Mouse (Mus musculus) liver, embryonic 13.5 days (tissue): ENCODE data around the gene Pdlim7. TPM values are rescaled to one million over a fixed set of nuclear protein-coding genes. Genes with fewer than 3 reads are reported as not detected.

ENCODE experiments used
- ATAC-seq: fragments of 200-750 bp; cut with Nextera tagmentation; 2 replicates; pipeline ENCODE4 v1.8.0; 2017; ENCODE audit warnings: low read depth, mild to moderate bottlenecking, moderate number of reproducible peaks, moderate library complexity
- DNase-seq: peaks from one replicate; pipeline ENCODE4 v3.0.0; 2022
- H3K27ac ChIP-seq: fragments of 300-500 bp; sonication (generic); 2 replicates; pipeline ENCODE4 v1.5.1; 2015; ENCODE audit warnings: moderate library complexity, mild to moderate bottlenecking, inconsistent platforms
- H3K27me3 ChIP-seq: fragments of 300-500 bp; sonication (generic); 2 replicates; pipeline ENCODE4 v1.6.1; 2015; ENCODE audit warnings: mild to moderate bottlenecking, inconsistent platforms
- H3K36me3 ChIP-seq: fragments of 300-500 bp; sonication (generic); 2 replicates; pipeline ENCODE4 v1.6.1; 2015; ENCODE audit warnings: mild to moderate bottlenecking, inconsistent platforms
- H3K4me1 ChIP-seq: fragments of 300-500 bp; sonication (generic); replicated peaks from 2 replicates; pipeline ENCODE4 v1.6.1; 2015; ENCODE audit warnings: inconsistent platforms
- H3K4me2 ChIP-seq: fragments of 300-500 bp; sonication (generic); 2 replicates; pipeline ENCODE4 v1.6.1; 2015; ENCODE audit warnings: inconsistent platforms, mild to moderate bottlenecking, moderate library complexity
- H3K4me3 ChIP-seq: fragments of 300-500 bp; sonication (generic); replicated peaks from 2 replicates; pipeline ENCODE4 v1.5.1; 2015; ENCODE audit warnings: mild to moderate bottlenecking, inconsistent platforms
- H3K9ac ChIP-seq: fragments of 300-500 bp; sonication (generic); 2 replicates; pipeline ENCODE4 v1.6.1; 2015; ENCODE audit warnings: mild to moderate bottlenecking, inconsistent platforms
- H3K9me3 ChIP-seq: fragments of 300-500 bp; sonication (generic); replicated peaks from 2 replicates; pipeline ENCODE4 v1.6.1; 2016; ENCODE audit warnings: inconsistent platforms
- WGBS: fragments of 180-500 bp; shearing (Covaris S2); methylation state at CpG from one replicate; pipeline ENCODE4 v1.1.7; 2015; ENCODE audit not compliant: insufficient replicate concordance; 5-methylcytosine and 5-hydroxymethylcytosine counted together
- polyA plus RNA-seq: library from polyadenylated mRNA; unstranded; fragments of >200 nt; fragmentation: Nextera tagmentation; extraction: Ambion mirVana; gene quantifications from 2 replicates; pipeline ENCODE4 v1.2.1, GENCODE M21; 2015

The Pdlim7 gene
- polyA plus RNA-seq, 1 experiment from 2014 or later = 28.8 TPM

DNA sequence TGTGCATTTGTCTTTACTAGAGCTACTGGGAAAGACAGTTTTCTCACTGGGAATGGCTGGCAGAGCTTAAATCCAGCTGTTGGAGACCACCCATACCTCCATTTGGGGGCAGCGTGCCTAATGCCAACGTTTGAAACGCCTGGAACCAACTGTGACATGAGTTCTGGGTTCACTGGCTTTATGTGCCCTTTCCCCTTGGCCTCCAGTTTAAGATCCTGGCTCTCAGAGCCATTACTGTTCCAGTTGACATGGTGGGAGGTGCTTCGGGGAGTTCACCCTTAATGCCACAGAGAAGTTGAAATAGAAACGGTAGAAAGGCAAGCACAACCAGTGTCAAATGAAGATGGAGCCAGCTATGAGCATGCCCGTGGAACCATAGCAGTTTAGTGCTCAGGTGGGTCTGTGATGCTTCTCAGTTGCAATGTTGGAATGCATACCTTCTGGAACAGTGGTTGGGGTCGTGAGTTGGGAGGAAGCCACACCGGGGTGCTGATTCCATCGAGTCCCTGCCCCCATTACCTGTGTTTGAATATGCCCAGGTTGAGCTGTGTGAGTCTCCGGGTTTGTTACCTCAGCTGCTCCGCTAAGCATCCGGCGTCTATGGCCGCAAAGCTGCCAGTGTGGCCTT, 50.0 kb downstream of the Pdlim7 start:
- peak overlapping the region; percentile 75 for H3K4me2 ChIP-seq
- peaks cover 63% of the 10 kb centered on the region for H3K27me3 ChIP-seq
- whole genome bisulfite sequencing = 14% methylated on average over 14 of the region's 14 CpGs
- DNase-seq = no peak
- peak overlapping the region; percentile 55 for H3K4me3 ChIP-seq
- H3K27ac ChIP-seq = no peak overlapping the region
- H3K9ac ChIP-seq = peak overlapping the region; percentile 52; the same call in 1 of the 2 replicates
- ATAC-seq = no peak
- H3K36me3 ChIP-seq = peaks cover 37% of the 10 kb centered on the region
- no peaks in the 10 kb centered on the region for H3K9me3 ChIP-seq
- peaks cover 25% of the 10 kb centered on the region for H3K4me1 ChIP-seq

DNA sequence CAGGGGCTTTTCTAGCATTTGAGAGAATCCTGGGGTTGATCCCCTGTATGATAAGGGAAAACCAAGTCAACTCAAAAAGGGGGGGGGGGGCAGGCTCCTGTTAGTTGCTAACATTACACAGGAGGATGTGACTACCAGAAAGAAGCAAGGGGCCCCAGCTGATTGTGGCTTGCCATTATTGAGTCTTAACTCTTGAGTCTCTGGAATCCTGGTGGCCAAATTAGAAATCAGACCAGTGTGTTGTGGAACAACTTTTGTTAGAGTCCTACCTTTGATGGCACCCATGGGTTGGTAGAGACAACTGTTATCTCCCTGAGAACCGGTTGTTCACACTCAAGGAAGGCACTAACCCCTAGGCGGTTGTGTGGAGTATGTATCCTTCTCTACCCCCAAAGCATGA, 50.5 kb downstream of the Pdlim7 start:
- Histone ChIP-seq H3K4me2 (no peak overlapping the region), H3K36me3 (peaks cover 43% of the 10 kb centered on the region), H3K9ac (no peak overlapping the region), H3K27me3 (peaks cover 58% of the 10 kb centered on the region), H3K27ac (no peak overlapping the region), H3K4me1 (peaks cover 25% of the 10 kb centered on the region), H3K9me3 (no peaks in the 10 kb centered on the region), H3K4me3 (no peak overlapping the region)
- DNase-seq (no peak), ATAC-seq (no peak)
- 40% methylated on average over 2 of the region's 2 CpGs for WGBS

DNA sequence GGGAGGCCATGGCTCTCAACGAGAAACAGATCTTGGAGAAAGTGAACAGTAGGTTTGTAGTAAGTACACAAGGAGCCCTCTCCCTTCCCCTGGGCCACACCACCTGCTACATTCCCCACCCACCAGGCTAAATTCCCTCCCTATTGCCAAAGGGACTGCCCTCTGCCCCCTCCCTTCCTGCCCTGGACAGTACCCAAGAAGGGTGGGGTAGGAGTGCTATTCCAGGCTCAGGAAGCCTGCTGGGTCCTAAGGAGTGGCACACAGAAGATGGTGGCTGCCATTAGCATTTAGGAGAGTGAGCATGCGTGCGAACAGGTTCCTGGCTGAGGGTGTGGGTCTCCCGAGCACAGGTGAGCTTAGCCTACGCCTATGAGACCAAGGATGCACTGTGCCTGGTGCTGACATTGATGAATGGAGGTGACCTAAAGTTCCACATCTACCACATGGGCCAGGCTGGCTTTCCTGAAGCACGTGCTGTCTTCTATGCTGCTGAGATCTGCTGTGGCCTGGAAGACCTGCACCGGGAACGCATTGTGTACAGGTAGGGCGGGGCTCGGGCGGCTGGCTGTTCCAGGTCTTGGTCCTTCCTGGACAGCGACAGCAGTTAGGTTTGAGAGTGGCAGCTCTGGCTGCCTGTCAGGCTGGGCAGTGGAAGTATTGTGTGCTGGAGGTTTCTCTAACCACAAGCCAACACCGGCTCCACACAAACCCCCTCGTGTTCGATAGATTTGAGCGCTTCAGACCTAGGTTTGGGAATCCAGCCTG, 61.5 kb downstream of the Pdlim7 start:
- H3K4me1 ChIP-seq = peaks cover 38% of the 10 kb centered on the region
- H3K9me3 ChIP-seq = no peaks in the 10 kb centered on the region
- H3K27ac ChIP-seq = no peak overlapping the region
- H3K36me3 ChIP-seq = peaks cover 84% of the 10 kb centered on the region
- ATAC-seq = no peak
- H3K4me3 ChIP-seq = no peak overlapping the region
- no peak for DNase-seq
- H3K9ac ChIP-seq = no peak overlapping the region
- no peaks in the 10 kb centered on the region for H3K27me3 ChIP-seq
- WGBS = 90% methylated on average over 16 of the region's 16 CpGs
- H3K4me2 ChIP-seq = no peak overlapping the region

DNA sequence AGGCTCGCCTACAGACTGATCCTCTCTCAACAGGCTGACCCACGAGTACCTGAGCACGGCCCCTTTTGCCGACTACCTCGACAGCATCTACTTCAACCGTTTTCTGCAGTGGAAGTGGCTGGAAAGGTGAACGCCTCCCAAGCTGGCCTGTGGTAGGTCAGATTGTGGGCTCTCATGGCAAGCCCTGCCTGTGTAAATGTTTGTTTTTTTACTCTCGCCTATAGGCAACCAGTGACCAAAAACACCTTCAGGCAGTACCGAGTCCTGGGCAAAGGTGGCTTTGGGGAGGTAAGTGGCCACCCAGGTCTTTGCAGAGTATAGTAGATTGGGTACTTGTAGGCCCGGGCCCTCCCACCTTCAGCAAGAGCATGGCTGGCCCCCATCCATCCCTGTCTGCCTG, 62.2 kb downstream of the Pdlim7 start:
- Histone ChIP-seq H3K9ac (no peak overlapping the region), H3K4me1 (peaks cover 45% of the 10 kb centered on the region), H3K36me3 (peaks cover 80% of the 10 kb centered on the region), H3K9me3 (no peaks in the 10 kb centered on the region), H3K27ac (no peak overlapping the region), H3K4me2 (no peak overlapping the region), H3K27me3 (no peaks in the 10 kb centered on the region), H3K4me3 (no peak overlapping the region)
- WGBS = 86% methylated on average over 10 of the region's 10 CpGs
- DNase-seq = no peak
- no peak for ATAC-seq

- Histone ChIP-seq H3K27me3 (no peaks in the 10 kb centered on the region), H3K4me1 (peaks cover 53% of the 10 kb centered on the region), H3K4me3 (no peak overlapping the region), H3K9me3 (no peaks in the 10 kb centered on the region), H3K36me3 (peaks cover 72% of the 10 kb centered on the region), H3K4me2 (no peak overlapping the region), H3K27ac (no peak overlapping the region), H3K9ac (no peak overlapping the region)
- ATAC-seq (no peak), DNase-seq (no peak)
- WGBS = 90% methylated on average over 11 of the region's 11 CpGs
Measured at GRCm38 (mm10) chr13:55450511-55450980, 62.9 kb downstream of the Pdlim7 start.

GRCm38 (mm10) chr13:55449679-55450441, 63.6 kb downstream of the Pdlim7 start:
- H3K36me3 ChIP-seq = peaks cover 65% of the 10 kb centered on the region
- H3K4me2 ChIP-seq = peak overlapping the region; percentile 13; the same call in 1 of the 2 replicates
- no peak overlapping the region for H3K4me3 ChIP-seq
- no peak for DNase-seq
- no peaks in the 10 kb centered on the region for H3K27me3 ChIP-seq
- peaks cover 54% of the 10 kb centered on the region for H3K4me1 ChIP-seq
- no peaks in the 10 kb centered on the region for H3K9me3 ChIP-seq
- 0 out of 2 replicates have a peak overlapping the region, but pooled peaks have one; percentile 14 for H3K9ac ChIP-seq
- ATAC-seq = no peak
- peak overlapping the region; percentile 26 for H3K27ac ChIP-seq
- 75% methylated on average over 17 of the region's 17 CpGs for WGBS

DNA sequence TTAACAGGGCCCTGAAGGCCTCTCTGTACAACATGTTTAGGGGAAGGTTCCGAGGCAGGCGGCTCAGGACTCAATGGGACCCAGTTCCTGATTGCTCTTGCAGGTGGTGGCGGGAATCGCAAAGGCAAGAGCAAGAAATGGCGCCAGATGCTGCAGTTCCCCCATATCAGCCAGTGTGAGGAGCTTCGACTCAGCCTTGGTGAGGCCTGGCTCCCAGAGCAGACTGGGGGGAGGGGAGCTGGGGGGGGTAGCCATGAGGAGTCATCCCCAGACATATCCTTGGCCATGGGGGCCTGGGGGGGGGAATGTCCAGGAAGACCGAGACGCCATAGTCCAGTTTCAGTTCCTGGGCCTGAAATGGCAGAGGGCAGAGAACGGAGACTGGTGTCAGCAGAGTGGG, 64.3 kb downstream of the Pdlim7 start:
- no peak overlapping the region for H3K4me2 ChIP-seq
- H3K36me3 ChIP-seq = peaks cover 59% of the 10 kb centered on the region
- WGBS = 82% methylated on average over 9 of the region's 9 CpGs

GRCm38 (mm10) chr13:55448131-55448530, 65.3 kb downstream of the Pdlim7 start:
- H3K4me1 ChIP-seq = peaks cover 65% of the 10 kb centered on the region
- H3K4me3 ChIP-seq = peak overlapping the region; percentile 84; the same call in 1 of the 2 replicates
- 88% methylated on average over 5 of the region's 5 CpGs for WGBS
- H3K27me3 ChIP-seq = no peaks in the 10 kb centered on the region
- no peaks in the 10 kb centered on the region for H3K9me3 ChIP-seq
- H3K36me3 ChIP-seq = peaks cover 48% of the 10 kb centered on the region
- DNase-seq (no peak), ATAC-seq (no peak)
- 0 out of 2 replicates have a peak overlapping the region, but pooled peaks have one; percentile 97 for H3K27ac ChIP-seq
- H3K4me2 ChIP-seq = peak overlapping the region; percentile 88
- H3K9ac ChIP-seq = peak overlapping the region; percentile 95; the same call in 1 of the 2 replicates

More for the DNA sequence above, 64.3 kb downstream of the Pdlim7 start:
- DNase-seq (no peak), ATAC-seq (no peak)
- Histone ChIP-seq H3K9me3 (no peaks in the 10 kb centered on the region), H3K27me3 (no peaks in the 10 kb centered on the region), H3K4me1 (peaks cover 56% of the 10 kb centered on the region), H3K27ac (peak overlapping the region; percentile 26), H3K4me3 (no peak overlapping the region), H3K9ac (0 out of 2 replicates have a peak overlapping the region, but pooled peaks have one; percentile 14)

DNA sequence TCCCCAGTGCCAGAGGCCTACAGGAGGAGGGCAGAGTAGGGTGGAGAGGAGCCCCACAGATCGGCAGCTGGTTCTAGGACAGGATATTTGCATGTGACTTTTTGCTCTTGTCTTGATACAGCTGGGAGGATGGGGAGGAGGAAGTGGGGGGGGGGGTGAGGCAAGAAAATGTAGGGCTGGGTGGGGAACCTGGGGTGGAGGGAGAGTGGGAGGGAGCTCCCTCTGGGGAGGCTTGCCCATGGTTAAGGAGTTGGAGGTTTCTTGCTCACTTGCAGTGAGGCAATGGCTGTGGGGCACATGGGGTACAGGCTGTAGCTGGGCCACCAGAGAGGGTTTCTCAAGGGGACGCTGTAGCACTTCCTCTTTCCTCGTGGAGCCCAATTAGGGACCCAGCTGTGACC, 65.9 kb downstream of the Pdlim7 start:
- H3K4me1 ChIP-seq = peaks cover 65% of the 10 kb centered on the region
- peaks cover 42% of the 10 kb centered on the region for H3K36me3 ChIP-seq
- peak overlapping the region; percentile 84 for H3K4me3 ChIP-seq
- DNase-seq (no peak), ATAC-seq (no peak)
- no peaks in the 10 kb centered on the region for H3K27me3 ChIP-seq
- WGBS = 7% methylated on average over 3 of the region's 3 CpGs
- no peaks in the 10 kb centered on the region for H3K9me3 ChIP-seq
- H3K9ac ChIP-seq = peak overlapping the region; percentile 95
- peak overlapping the region; percentile 97 for H3K27ac ChIP-seq
- H3K4me2 ChIP-seq = peak overlapping the region; percentile 88

DNA sequence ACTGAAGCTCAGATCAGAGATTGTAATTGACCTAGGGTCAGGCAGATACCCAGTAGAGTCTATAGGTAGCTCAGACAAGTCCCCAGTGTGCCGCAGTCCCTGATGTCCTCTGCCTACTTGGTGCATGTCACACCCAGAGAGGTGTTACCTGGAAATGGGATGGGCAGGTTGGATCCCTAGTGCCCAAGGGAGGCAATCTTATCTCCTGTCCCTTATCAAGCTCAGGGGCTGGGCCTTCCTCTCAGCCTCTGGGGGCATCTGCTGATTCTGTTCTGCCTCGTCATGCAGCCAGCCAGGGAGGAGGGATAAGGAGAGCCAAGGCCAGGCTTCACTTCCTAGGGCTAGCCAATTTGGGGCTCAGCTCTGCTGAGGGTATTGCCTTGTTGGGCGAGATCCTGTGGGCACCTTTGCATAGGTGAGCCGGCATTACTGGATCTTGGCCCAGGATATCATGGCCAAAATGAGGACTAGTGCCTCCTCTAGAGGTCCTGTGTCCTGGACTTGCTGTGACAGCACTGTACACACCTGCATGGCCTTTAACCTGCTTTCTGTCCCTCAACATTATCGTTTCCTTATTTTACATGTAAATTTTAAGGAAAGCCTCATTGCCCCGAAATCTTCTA, 66.9 kb downstream of the Pdlim7 start:
- Histone ChIP-seq H3K27ac (peak overlapping the region; percentile 97), H3K27me3 (no peaks in the 10 kb centered on the region), H3K4me3 (peak overlapping the region; percentile 84), H3K36me3 (peaks cover 33% of the 10 kb centered on the region), H3K9ac (peak overlapping the region; percentile 95), H3K4me2 (peak overlapping the region; percentile 88), H3K4me1 (peaks cover 65% of the 10 kb centered on the region), H3K9me3 (no peaks in the 10 kb centered on the region)
- ATAC-seq = peak; percentile 70
- DNase-seq = peak; percentile 81
- 40% methylated on average over 6 of the region's 6 CpGs for WGBS
